Mouse (Mus musculus): Measurements from ENCODE around the gene Tnnt2.

The Tnnt2 gene

DNA sequence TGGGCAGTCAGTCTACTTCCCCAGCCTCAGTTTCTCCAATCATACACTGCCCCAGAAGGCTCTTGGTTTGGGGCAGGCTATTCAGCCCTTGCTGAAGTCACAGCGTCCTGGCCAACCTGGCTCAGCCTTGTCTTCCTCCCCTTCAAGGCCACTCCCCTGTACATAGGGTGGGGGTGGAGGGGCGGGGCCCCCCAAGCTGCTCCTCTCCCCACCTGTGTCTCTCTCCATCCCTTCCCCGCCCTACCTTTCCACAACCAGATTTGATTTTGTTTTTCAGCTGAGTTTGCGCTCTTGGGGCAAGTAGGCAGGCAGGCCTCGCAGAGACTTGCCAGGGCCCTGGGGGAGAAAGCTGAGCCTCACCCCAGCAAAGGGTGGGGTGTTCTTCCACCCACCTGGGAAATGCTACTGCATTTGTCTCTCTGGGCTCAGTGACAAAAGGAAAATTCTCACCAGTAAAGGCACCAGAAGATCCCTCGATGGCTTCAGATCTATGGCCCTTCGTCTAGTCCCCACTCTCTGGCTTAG is 63.9 kb downstream of the Tnnt2 start:
- no peak for DNase-seq (ENCODE audit: low read depth, low spot score)
